Mouse (Mus musculus) R1 (cell line): ENCODE measurements around the gene E130114P18Rik.

ENCODE experiments used
- DNase-seq: peaks from one replicate; pipeline ENCODE4 v3.0.0-alpha.2; 2018; ENCODE audit warnings: low read depth, low spot score

Gene E130114P18Rik

GRCm38 (mm10) chr4:97696684-97697615 lies 80.9 kb downstream of the E130114P18Rik start:
- DNase-seq = no peak

- no peak for DNase-seq
These were observed 82.4 kb downstream of the E130114P18Rik start for GRCm38 (mm10) chr4:97695414-97696040.

- DNase-seq = no peak
These were observed 83.9 kb downstream of the E130114P18Rik start for GRCm38 (mm10) chr4:97693931-97694330.

GRCm38 (mm10) chr4:97693054-97693453 lies 84.8 kb downstream of the E130114P18Rik start:
- no peak for DNase-seq

GRCm38 (mm10) chr4:97690384-97690766 lies 87.5 kb downstream of the E130114P18Rik start:
- DNase-seq = no peak

GRCm38 (mm10) chr4:97689456-97690383 lies 88.2 kb downstream of the E130114P18Rik start:
- DNase-seq = no peak

- no peak for DNase-seq
These were observed 91.9 kb downstream of the E130114P18Rik start for GRCm38 (mm10) chr4:97686020-97686419.

- DNase-seq = no peak
These were observed 101.3 kb downstream of the E130114P18Rik start for GRCm38 (mm10) chr4:97676579-97676937.

- no peak for DNase-seq
These were observed 101.9 kb downstream of the E130114P18Rik start for GRCm38 (mm10) chr4:97675741-97676578.

GRCm38 (mm10) chr4:97673854-97674510 lies 103.9 kb downstream of the E130114P18Rik start:
- no peak for DNase-seq

GRCm38 (mm10) chr4:97672501-97672900 lies 105.4 kb downstream of the E130114P18Rik start:
- DNase-seq = no peak

- DNase-seq = no peak
These were observed 106.0 kb downstream of the E130114P18Rik start for GRCm38 (mm10) chr4:97671911-97672310.

GRCm38 (mm10) chr4:97670418-97670817 lies 107.5 kb downstream of the E130114P18Rik start:
- no peak for DNase-seq

- DNase-seq = no peak
These were observed 108.1 kb downstream of the E130114P18Rik start for GRCm38 (mm10) chr4:97669808-97670207.

GRCm38 (mm10) chr4:97665428-97665755 lies 112.5 kb downstream of the E130114P18Rik start:
- no peak for DNase-seq

GRCm38 (mm10) chr4:97664738-97665427 lies 113.0 kb downstream of the E130114P18Rik start:
- no peak for DNase-seq

- DNase-seq = peak; percentile 19
These were observed 114.0 kb downstream of the E130114P18Rik start for GRCm38 (mm10) chr4:97663922-97664321.

- no peak for DNase-seq
These were observed 115.0 kb downstream of the E130114P18Rik start for GRCm38 (mm10) chr4:97662841-97663240.

- DNase-seq = no peak
These were observed 116.1 kb downstream of the E130114P18Rik start for GRCm38 (mm10) chr4:97661611-97662273.
